Mouse (Mus musculus) left cerebral cortex, postnatal 10 days (tissue): ENCODE data around the gene Tmem140. TPM values are rescaled to one million over a fixed set of nuclear protein-coding genes. Genes with fewer than 3 reads are reported as not detected.

Experiments used
- total RNA-seq, 2 experiments: library from RNA; stranded (reverse); gene quantifications; 2 replicates each; pipeline ENCODE4 v1.2.3; 2021

Tmem140 gene
- total RNA-seq, 2 experiments from 2014 or later = 1.2 to 2.1 TPM

Other genes starting within 250 kb of the Tmem140 start
- gene Agbl3, start 82.7 kb upstream of the Tmem140 start, total RNA-seq = 10 to 100 TPM; 17.1 to 19.7 TPM
- 1 to 10 TPM; 3.6 to 5.0 TPM for gene Cyren, start 14.9 kb downstream of the Tmem140 start, total RNA-seq
- 10 to 100 TPM; 30.1 to 32.6 TPM for gene Wdr91, start 47.7 kb downstream of the Tmem140 start, total RNA-seq
- gene Stra8, start 57.0 kb downstream of the Tmem140 start, total RNA-seq = not detected
- 1 to 10 TPM; 1.4 to 1.6 TPM for gene Slc23a4, start 125.3 kb downstream of the Tmem140 start, total RNA-seq